Comparison of ENCODE assay signal across 22 mouse cellular contexts in the genomic region with DNA sequence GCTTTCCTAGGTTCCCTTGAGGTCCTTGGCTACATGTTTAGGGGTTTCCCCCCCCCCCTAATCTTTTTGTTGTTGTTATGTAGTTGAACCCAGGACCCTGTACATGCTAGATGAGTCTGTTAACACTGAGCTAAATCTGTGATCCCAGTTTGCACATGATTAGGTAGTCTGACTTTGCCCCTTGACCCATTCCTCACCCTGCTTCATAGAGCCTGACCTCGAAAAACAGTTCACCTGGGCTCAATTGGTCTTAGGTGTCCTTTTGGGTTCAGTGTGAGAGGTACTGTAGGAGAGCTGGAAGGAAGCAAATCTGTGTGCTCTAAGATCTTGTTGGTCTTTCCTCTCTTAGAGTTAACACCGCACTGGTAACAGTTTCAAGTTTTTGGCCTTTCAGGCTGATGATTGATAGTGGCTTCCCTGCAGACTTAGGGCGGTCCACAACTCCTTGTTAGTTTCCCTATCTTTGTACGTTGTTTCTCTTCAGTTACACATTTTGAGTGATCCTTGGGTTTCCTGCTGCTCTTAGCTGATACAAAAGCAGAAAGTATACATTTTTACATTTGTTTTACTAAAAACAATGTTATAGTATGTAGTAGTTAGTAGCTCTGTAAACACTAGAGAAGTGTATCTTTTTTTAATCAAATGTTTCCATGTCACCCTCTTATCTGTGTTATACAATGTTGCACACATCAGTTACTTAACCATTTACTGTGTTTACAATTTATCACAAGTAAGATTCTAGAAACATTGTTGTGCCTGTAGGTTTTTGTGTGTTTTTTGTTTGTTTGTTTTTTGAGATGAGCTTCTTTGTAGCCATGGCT. TPM values are rescaled to one million over a fixed set of nuclear protein-coding genes. Genes with fewer than 3 reads are reported as not detected.
A peak's percentile ranks its signal among the peaks of the same experiment; 100 is the strongest.
DNase-seq lines count a peak whose midpoint lies in the region; ATAC-seq lines count a peak whose summit lies in the region.
"Had no signal": no experiment of that assay in that cellular context is flagged by ENCODE, and none has a peak within 500 bp of the region (broad histone marks: within the 10 kb centered on the region; RNA-seq: fewer than 3 reads in every experiment).

No protein-coding gene starts in this region.

- 25% methylated on average over 4 of the region's 4 CpGs for WGBS in liver, embryonic 12.5 days (ENCODE audit: insufficient replicate concordance)

- peak overlapping the region; percentile 75 for H3K27ac ChIP-seq in liver, embryonic 12.5 days
- H3K27ac ChIP-seq: embryonic facial prominence, embryonic 12.5 days; forebrain, embryonic 12.5 days; hindbrain, embryonic 10.5 days; layer of hippocampus, adult 2 months; midbrain, embryonic 15.5 days; neural tube, embryonic 13.5 days had no signal

- no peaks in the 10 kb centered on the region for H3K27me3 ChIP-seq in liver, embryonic 12.5 days (replicated peaks)
- H3K27me3 ChIP-seq: embryonic facial prominence, embryonic 12.5 days; forebrain, embryonic 12.5 days; midbrain, embryonic 15.5 days; neural tube, embryonic 13.5 days; Patski had no signal

- H3K9me3 ChIP-seq in liver, embryonic 12.5 days (replicated peaks) = no peaks in the 10 kb centered on the region
- H3K9me3 ChIP-seq: embryonic facial prominence, embryonic 12.5 days; forebrain, embryonic 12.5 days; hindbrain, embryonic 10.5 days; midbrain, embryonic 15.5 days; neural tube, embryonic 13.5 days had no signal

- no peaks in the 10 kb centered on the region for H3K36me3 ChIP-seq in liver, embryonic 12.5 days
- H3K36me3 ChIP-seq: embryonic facial prominence, embryonic 12.5 days; forebrain, embryonic 12.5 days; hindbrain, embryonic 10.5 days; midbrain, embryonic 15.5 days; neural tube, embryonic 13.5 days had no signal

- 0 out of 2 replicates have a peak overlapping the region, but pooled peaks have one; percentile 13 for H3K4me2 ChIP-seq in liver, embryonic 12.5 days
- H3K4me2 ChIP-seq: embryonic facial prominence, embryonic 12.5 days; forebrain, embryonic 12.5 days; midbrain, embryonic 15.5 days; neural tube, embryonic 13.5 days had no signal

- H3K4me3 ChIP-seq in liver, embryonic 12.5 days = no peak overlapping the region
- H3K4me3 ChIP-seq: embryonic facial prominence, embryonic 12.5 days; forebrain, embryonic 12.5 days; hindbrain, embryonic 10.5 days; layer of hippocampus, adult 2 months; midbrain, embryonic 15.5 days; neural tube, embryonic 13.5 days had no signal

- H3K4me1 ChIP-seq in liver, embryonic 12.5 days = peaks cover 72% of the 10 kb centered on the region

- H3K9ac ChIP-seq in liver, embryonic 12.5 days = peak overlapping the region; percentile 2; the same call in 1 of the 2 replicates
- H3K9ac ChIP-seq: embryonic facial prominence, embryonic 12.5 days; forebrain, embryonic 12.5 days; midbrain, embryonic 15.5 days; neural tube, embryonic 13.5 days had no signal

- peak; percentile 46; the same call in 1 of the 2 replicates for ATAC-seq in liver, embryonic 12.5 days
- peak; percentile 54 for ATAC-seq in megakaryocyte progenitor cell, adult 5-6 weeks (replicated peaks; ENCODE audit: poor library complexity)
- ATAC-seq: intestine, postnatal 0 days; midbrain, embryonic 15.5 days; Patski had no signal

- DNase-seq in kidney, adult 9 months = peak; percentile 55
- DNase-seq in kidney, postnatal 10 days = no peak
- peak; percentile 40 for DNase-seq in c-Kit-positive CD71-positive TER-119-positive erythroid progenitor cells, embryonic 14.5 days (ENCODE audit: low spot score)
- no peak for DNase-seq in cerebellum, adult 8-10 months
- no peak for DNase-seq in natural killer cell, adult 2 months (ENCODE audit: low spot score in 2 of 2)
- DNase-seq: adrenal gland, postnatal 36 days; cerebellum, adult 11 months; cerebellum, postnatal 14 days; gastrocnemius, postnatal 36 days; kidney, postnatal 25 days; lung, adult 2 months; lung, postnatal 14 days had no signal

RNA-seq across cellular contexts. Expression of a gene that starts 5.5 kb away (rescaled TPM):
- 11.9 and 12.0 TPM in 2 replicates for polyA plus RNA-seq in liver, embryonic 12.5 days (2016; fragmentation: Nextera tagmentation; extraction: Ambion mirVana)
- 19.3 and 22.6 TPM in 2 replicates for total RNA-seq in megakaryocyte progenitor cell, adult 5-6 weeks (2015)
- total RNA-seq in megakaryocyte progenitor cell, adult 5-6 weeks (2017) = 17.3 and 20.8 TPM in 2 replicates

RNA-seq across cellular contexts. Expression of a gene that starts 40.4 kb away (rescaled TPM):
- 123 and 124 TPM in 2 replicates for polyA plus RNA-seq in liver, embryonic 12.5 days (2016; fragmentation: Nextera tagmentation; extraction: Ambion mirVana)
- total RNA-seq in megakaryocyte progenitor cell, adult 5-6 weeks (2015) = 219 and 228 TPM in 2 replicates
- 452 and 486 TPM in 2 replicates for total RNA-seq in megakaryocyte progenitor cell, adult 5-6 weeks (2017)

Comparison
In these comparisons a context has a peak if more than half of its experiments do, and no peak if none do; other contexts are left out.
1. DNase-seq: peak in kidney, adult 9 months (single experiment) and c-Kit-positive CD71-positive TER-119-positive erythroid progenitor cells, embryonic 14.5 days (single experiment); none in kidney, postnatal 10 days (single experiment), cerebellum, adult 8-10 months (single experiment) and natural killer cell, adult 2 months (0 of 2).